Mouse (Mus musculus) myocyte (in vitro differentiated cells): Measurements from ENCODE around the gene Reep1. TPM values are rescaled to one million over a fixed set of nuclear protein-coding genes. Genes with fewer than 3 reads are reported as not detected.

ENCODE experiments used
- H3K27me3 ChIP-seq: one replicate; pipeline ENCODE4 v1.6.1; 2011; ENCODE audit not compliant: control insufficient read depth, insufficient read depth, insufficient read length
- H3K36me3 ChIP-seq: one replicate; pipeline ENCODE4 v1.6.1; 2011; ENCODE audit not compliant: control insufficient read depth, insufficient read depth
- H3K4me2 ChIP-seq: one replicate; pipeline ENCODE4 v1.6.1; 2011; ENCODE audit warnings: low read depth, control low read depth
- H3K4me3 ChIP-seq: one replicate; pipeline ENCODE4 v1.5.1; 2011; ENCODE audit warnings: mild to moderate bottlenecking, control low read depth, moderate library complexity
- H3K79me2 ChIP-seq: one replicate; pipeline ENCODE4 v1.6.1; 2011; ENCODE audit not compliant: control insufficient read depth, insufficient read depth
- H3ac ChIP-seq: one replicate; pipeline ENCODE4 v1.6.1; 2011; ENCODE audit not compliant: control insufficient read depth, insufficient read length
- CEBPB ChIP-seq: IDR thresholded peaks from 2 replicates; pipeline ENCODE4 v1.6.1; 2011; ENCODE audit warnings: mild to moderate bottlenecking, moderate library complexity; ENCODE audit not compliant: poor library complexity, insufficient read depth, severe bottlenecking
- E2F4 ChIP-seq: IDR thresholded peaks from one replicate; pipeline ENCODE4 v1.6.1; 2011; ENCODE audit warnings: mild to moderate bottlenecking, control low read depth, moderate library complexity; ENCODE audit not compliant: insufficient read depth
- MAX ChIP-seq: IDR thresholded peaks from one replicate; pipeline ENCODE4 v1.6.1; 2011; ENCODE audit warnings: low read depth, mild to moderate bottlenecking, control low read depth
- MYOD1 ChIP-seq, 3 experiments: IDR thresholded peaks; one replicate each; pipeline ENCODE4 v1.6.1; 2011; ENCODE audit warnings: control low read depth in 2 of 3, low read depth in 2 of 3, mild to moderate bottlenecking in 2 of 3, moderate library complexity in 1 of 3; ENCODE audit not compliant: insufficient read length in 2 of 3, control insufficient read depth in 1 of 3
- MYOG ChIP-seq, 3 experiments: IDR thresholded peaks; one replicate each; pipeline ENCODE4 v1.6.1; 2011; ENCODE audit warnings: control low read depth in 2 of 3, low read depth in 2 of 3, mild to moderate bottlenecking in 2 of 3; ENCODE audit not compliant: insufficient read length in 2 of 3, control insufficient read depth in 1 of 3, insufficient read depth in 1 of 3
- POLR2A ChIP-seq: IDR thresholded peaks from one replicate; pipeline ENCODE4 v1.6.1; 2011; ENCODE audit warnings: low read depth, mild to moderate bottlenecking, control low read depth, moderate library complexity; ENCODE audit not compliant: insufficient read length
- POLR2AphosphoS2 ChIP-seq: IDR thresholded peaks from one replicate; pipeline ENCODE4 v1.6.1; 2011; ENCODE audit warnings: low read depth, control low read depth; ENCODE audit not compliant: insufficient read length
- REST ChIP-seq: IDR thresholded peaks from one replicate; pipeline ENCODE4 v1.6.1; 2011; ENCODE audit warnings: mild to moderate bottlenecking, control low read depth, moderate library complexity; ENCODE audit not compliant: insufficient read depth, insufficient read length
- SRF ChIP-seq: IDR thresholded peaks from one replicate; pipeline ENCODE4 v1.6.1; 2011; ENCODE audit warnings: low read depth; ENCODE audit not compliant: control insufficient read depth, insufficient read length
- TCF12 ChIP-seq: IDR thresholded peaks from one replicate; pipeline ENCODE4 v1.6.1; 2011; ENCODE audit warnings: mild to moderate bottlenecking, control low read depth; ENCODE audit not compliant: poor library complexity, insufficient read depth, severe bottlenecking
- TCF3 ChIP-seq: IDR thresholded peaks from one replicate; pipeline ENCODE4 v1.6.1; 2011; ENCODE audit warnings: low read depth, control low read depth; ENCODE audit not compliant: insufficient read length
- USF1 ChIP-seq: IDR thresholded peaks from one replicate; pipeline ENCODE4 v1.6.1; 2011; ENCODE audit warnings: low read depth, mild to moderate bottlenecking, control low read depth, moderate library complexity
- polyA plus RNA-seq: library from polyadenylated mRNA; unstranded; fragments of >200 nt; fragmentation: generic; extraction: Trizol; gene quantifications from one replicate; pipeline ENCODE4 v1.2.1, GENCODE M21; 2012; ENCODE audit warnings: missing spikeins

The Reep1 gene
- polyA plus RNA-seq, 1 experiment: 1.1 TPM

DNA sequence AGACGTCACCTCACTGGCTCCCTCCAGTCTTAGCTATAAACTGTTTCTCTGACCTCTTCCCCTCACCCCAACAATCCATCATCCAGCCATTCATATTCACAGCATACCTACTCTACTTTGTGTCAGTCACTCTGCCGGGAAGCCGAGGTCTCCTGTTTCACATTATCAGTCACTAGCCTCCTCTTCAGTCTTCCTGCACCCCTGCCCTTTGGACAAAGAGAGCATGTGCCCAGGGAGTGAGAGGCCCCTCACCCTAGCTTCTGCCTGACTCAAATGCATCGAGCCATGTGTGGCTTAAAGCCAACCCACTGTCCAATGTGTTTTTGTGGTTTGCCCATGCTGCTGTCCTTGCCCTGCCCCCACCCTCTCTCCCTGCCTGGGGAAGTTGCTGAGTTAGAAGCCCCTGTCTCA, 28.2 kb downstream of the Reep1 start:
- no peaks in the 10 kb centered on the region for H3K79me2 ChIP-seq
- no peak overlapping the region for H3ac ChIP-seq
- no peaks in the 10 kb centered on the region for H3K27me3 ChIP-seq
- TF ChIP-seq SRF (no peak), MYOG (IDR thresholded peaks at IDR 0.05; ENCODE audit: control insufficient read depth in 1 of 3, insufficient read depth in 1 of 3, insufficient read length in 2 of 3, low read depth in 2 of 3) (peak in 1 of 3 experiments; percentile 6)
- H3K36me3 ChIP-seq: no peaks in the 10 kb centered on the region
- no peak overlapping the region for H3K4me3 ChIP-seq
- H3K4me2 ChIP-seq: peak overlapping the region; percentile 7

GRCm38 (mm10) chr6:71736101-71736500, 28.7 kb downstream of the Reep1 start:
- no peak for TF ChIP-seq SRF
- no peak for TF ChIP-seq TCF12
- TF ChIP-seq CEBPB: no peak
- TF ChIP-seq MYOD1 (IDR thresholded peaks at IDR 0.05; ENCODE audit: control insufficient read depth in 1 of 3, insufficient read length in 2 of 3, low read depth in 2 of 3): no peak
- H3K36me3 ChIP-seq: no peaks in the 10 kb centered on the region
- no peaks in the 10 kb centered on the region for H3K27me3 ChIP-seq
- H3K4me2 ChIP-seq: no peak overlapping the region
- H3K4me3 ChIP-seq: no peak overlapping the region
- no peaks in the 10 kb centered on the region for H3K79me2 ChIP-seq
- H3ac ChIP-seq: no peak overlapping the region

DNA sequence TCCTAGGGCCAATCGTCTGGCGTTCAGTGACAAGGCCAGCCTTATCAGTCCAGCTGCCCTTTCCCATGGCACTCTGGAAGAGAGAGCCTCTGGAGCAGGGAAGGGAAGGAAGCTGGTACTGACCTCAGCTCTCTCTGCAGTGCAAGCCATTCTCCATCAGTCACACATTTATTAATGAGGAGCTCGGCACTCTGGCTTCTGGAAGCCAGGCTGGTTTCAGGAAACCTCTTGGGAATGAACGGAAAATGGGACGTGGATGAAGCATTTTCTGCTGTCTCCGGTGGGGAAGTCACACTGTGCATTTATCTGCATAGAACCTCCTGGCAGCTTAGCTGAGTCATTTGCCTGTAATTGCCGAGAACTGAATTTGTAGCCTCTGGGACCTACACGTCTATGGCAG, 29.8 kb downstream of the Reep1 start:
- no peak overlapping the region for H3K4me3 ChIP-seq
- no peaks in the 10 kb centered on the region for H3K36me3 ChIP-seq
- TF ChIP-seq TCF3 (no peak), REST (no peak), TCF12 (no peak), CEBPB (no peak), E2F4 (no peak), MAX (no peak), SRF (no peak), POLR2AphosphoS2 (no peak), POLR2A (no peak), MYOD1 (IDR thresholded peaks at IDR 0.05; ENCODE audit: control insufficient read depth in 1 of 3, insufficient read length in 2 of 3, low read depth in 2 of 3) (no peak), MYOG (IDR thresholded peaks at IDR 0.05; ENCODE audit: control insufficient read depth in 1 of 3, insufficient read depth in 1 of 3, insufficient read length in 2 of 3, low read depth in 2 of 3) (no peak), USF1 (no peak)
- no peaks in the 10 kb centered on the region for H3K27me3 ChIP-seq
- H3K79me2 ChIP-seq: no peaks in the 10 kb centered on the region
- H3ac ChIP-seq: no peak overlapping the region
- no peak overlapping the region for H3K4me2 ChIP-seq

DNA sequence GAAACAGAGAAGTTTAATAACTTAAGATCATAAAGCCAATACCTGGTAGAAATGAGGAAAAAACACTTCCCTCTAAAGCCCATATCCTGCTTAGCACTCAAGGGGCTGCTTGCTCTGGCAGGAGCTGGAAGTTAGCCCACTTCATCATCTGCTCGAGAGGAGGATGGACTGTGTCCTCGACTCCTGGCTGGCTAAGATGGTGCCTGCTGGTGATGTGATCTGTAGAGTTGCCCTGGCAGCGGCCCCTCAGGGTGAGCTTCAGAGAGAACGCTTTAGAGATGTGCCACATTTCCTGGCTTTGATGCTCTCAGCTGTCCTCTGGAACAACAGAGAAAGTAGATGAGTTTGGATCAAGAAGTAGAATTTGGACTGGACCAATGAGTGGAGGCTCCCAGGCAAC, 31.2 kb downstream of the Reep1 start:
- Histone ChIP-seq H3ac (no peak overlapping the region), H3K27me3 (no peaks in the 10 kb centered on the region), H3K79me2 (no peaks in the 10 kb centered on the region), H3K36me3 (no peaks in the 10 kb centered on the region), H3K4me2 (no peak overlapping the region), H3K4me3 (no peak overlapping the region)
- TF ChIP-seq CEBPB (no peak), MYOG (IDR thresholded peaks at IDR 0.05; ENCODE audit: control insufficient read depth in 1 of 3, insufficient read depth in 1 of 3, insufficient read length in 2 of 3, low read depth in 2 of 3) (no peak), REST (no peak), SRF (no peak), MAX (no peak), POLR2A (no peak), MYOD1 (IDR thresholded peaks at IDR 0.05; ENCODE audit: control insufficient read depth in 1 of 3, insufficient read length in 2 of 3, low read depth in 2 of 3) (no peak), E2F4 (no peak), TCF3 (no peak), TCF12 (no peak), POLR2AphosphoS2 (no peak), USF1 (no peak)

DNA sequence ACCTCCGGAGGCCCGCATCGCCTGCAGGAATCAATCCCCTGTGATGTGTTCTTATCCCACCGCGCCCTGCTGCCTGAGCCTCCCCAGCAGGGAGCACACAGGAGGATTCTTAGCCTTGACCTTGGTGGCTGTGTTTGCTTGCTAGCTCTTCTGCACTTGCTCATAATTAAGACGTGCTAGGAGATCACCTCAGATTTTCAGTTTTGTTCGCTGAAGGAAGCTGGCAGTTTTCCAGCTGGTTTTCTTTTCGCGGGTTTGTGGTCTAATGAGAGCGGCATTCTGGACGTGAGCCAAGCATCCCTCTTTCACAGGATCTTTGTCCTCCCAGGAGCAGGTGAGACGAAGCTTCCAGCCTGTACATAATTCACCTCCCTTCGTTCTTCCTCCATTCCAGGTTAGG, 33.6 kb downstream of the Reep1 start:
- H3K79me2 ChIP-seq: no peaks in the 10 kb centered on the region
- no peaks in the 10 kb centered on the region for H3K36me3 ChIP-seq
- no peak overlapping the region for H3K4me3 ChIP-seq
- no peak overlapping the region for H3K4me2 ChIP-seq
- no peaks in the 10 kb centered on the region for H3K27me3 ChIP-seq
- no peak overlapping the region for H3ac ChIP-seq
- TF ChIP-seq POLR2A (no peak), MYOD1 (IDR thresholded peaks at IDR 0.05; ENCODE audit: control insufficient read depth in 1 of 3, insufficient read length in 2 of 3, low read depth in 2 of 3) (no peak), POLR2AphosphoS2 (no peak), MAX (no peak), REST (no peak), TCF12 (no peak), E2F4 (no peak), MYOG (IDR thresholded peaks at IDR 0.05; ENCODE audit: control insufficient read depth in 1 of 3, insufficient read depth in 1 of 3, insufficient read length in 2 of 3, low read depth in 2 of 3) (no peak), CEBPB (no peak), SRF (no peak), USF1 (no peak), TCF3 (no peak)
